Mouse (Mus musculus) adrenal gland, postnatal 36 days (tissue): ENCODE results near the gene Prr22. TPM values are rescaled to one million over a fixed set of nuclear protein-coding genes. Genes with fewer than 3 reads are reported as not detected.

Experiments used
- DNase-seq, 2 experiments: peaks; one replicate each; pipeline ENCODE4 v3.0.0; 2021; ENCODE audit warnings: mixed read lengths in 1 of 2
- total RNA-seq, 2 experiments: library from RNA; stranded (reverse); gene quantifications; 2 replicates each; pipeline ENCODE4 v1.2.3; 2021

Prr22 gene
- total RNA-seq, 2 experiments from 2014 or later: 0.26 to 0.60 TPM

- peak in 1 of 2 experiments; percentile 2 for DNase-seq
These were observed 9.0 kb upstream of the Prr22 start for GRCm38 (mm10) chr17:56761077-56761476.

DNA sequence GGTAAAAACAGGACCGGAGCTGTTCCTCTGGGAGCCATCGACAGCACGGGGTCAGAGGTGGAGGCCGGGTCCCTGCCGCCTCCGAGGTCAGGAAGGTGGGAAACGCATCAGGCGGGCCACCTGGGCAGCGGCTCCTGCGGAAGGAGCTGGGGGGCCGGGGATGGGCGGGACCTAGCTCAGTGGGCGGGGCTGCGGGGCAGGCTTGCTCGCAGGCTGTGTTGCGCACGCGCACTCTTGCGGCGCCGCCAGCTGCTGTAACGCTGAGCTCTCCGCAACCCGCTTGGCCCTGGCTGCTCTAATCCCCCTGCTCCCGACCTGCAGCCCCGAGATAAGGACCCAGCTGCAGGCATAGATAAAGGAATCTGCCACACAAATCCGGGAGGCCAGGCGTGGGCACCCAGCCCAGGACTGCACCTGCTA lies 8.0 kb upstream of the Prr22 start:
- DNase-seq: peak; percentile 92 to 96

DNA sequence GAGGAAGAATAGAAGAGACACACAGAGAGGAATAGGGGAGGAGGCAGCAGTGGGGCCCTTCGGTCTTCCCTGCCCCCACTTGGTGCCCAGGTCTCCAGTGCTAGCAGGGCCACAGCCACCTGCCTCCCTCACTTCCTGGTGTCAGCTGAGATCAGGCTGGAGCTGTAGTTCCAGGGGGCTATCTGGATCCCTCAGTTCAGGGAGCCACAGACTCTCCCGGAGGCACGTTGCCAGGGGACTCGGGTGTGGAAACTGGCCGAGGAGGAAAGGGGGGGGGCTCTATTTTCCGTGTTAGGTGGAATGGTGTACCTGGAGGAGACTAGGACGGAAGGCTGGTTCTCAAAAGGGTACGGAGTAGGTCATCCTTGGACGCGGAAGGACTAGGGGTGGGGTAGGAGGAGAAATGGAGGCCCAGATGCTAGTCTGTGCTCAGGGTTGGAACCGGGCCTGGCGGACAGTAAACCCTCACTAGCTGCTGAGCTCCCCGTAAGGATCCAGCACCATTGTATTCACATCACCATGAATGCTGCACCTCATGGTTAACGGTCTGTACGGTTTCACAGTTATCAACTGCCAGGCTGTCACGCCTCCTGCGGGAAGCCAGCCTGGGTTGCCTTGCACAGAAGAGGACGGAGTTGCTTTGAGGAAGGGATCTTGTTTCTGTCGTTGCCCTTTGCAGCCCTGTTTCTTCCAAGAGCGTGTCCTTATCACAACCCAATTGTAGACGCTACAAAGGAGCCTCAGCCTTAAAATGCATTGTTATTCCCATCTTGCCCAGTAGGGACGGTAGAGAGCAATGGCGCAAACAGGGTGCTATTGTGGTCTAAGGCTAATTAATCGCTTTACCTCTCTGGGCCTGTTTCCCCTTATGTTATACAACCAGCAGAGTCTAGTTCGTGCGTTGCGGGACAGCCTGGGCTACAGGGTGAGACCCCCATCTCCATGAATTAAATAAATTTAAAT lies 7.0 kb upstream of the Prr22 start:
- DNase-seq: peak; percentile 45 to 60

DNA sequence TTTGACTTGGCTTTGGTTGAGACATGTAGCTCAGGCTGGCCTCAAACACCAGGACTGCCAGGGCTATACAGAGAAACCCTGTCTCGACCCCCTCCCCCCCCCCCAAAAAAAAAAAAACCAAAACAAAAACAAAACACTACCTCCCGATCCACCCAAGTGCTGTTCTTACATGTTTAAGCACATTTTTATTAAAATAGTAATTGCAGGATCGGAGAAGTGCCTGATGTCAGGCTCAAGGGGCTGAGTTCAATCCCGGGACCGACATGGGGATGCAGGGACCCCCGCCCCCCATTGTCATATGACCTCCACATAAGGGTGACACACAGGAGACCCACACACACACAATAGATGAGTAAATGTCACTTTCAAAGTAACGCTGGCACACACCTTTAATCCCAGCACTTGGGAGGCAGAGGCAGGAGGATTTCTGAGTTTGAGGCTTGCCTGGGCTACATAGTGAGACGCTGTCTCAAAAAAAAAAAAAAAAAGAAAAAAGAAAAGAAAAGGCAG lies 6.3 kb upstream of the Prr22 start:
- DNase-seq: peak in 1 of 2 experiments; percentile 7

GRCm38 (mm10) chr17:56764474-56765354 lies 5.3 kb upstream of the Prr22 start, which contains the start of gene Dus3l:
TSS of gene Dus3l (plus strand) at chr17:56764757.
- peak; percentile 85 to 87 for DNase-seq

DNA sequence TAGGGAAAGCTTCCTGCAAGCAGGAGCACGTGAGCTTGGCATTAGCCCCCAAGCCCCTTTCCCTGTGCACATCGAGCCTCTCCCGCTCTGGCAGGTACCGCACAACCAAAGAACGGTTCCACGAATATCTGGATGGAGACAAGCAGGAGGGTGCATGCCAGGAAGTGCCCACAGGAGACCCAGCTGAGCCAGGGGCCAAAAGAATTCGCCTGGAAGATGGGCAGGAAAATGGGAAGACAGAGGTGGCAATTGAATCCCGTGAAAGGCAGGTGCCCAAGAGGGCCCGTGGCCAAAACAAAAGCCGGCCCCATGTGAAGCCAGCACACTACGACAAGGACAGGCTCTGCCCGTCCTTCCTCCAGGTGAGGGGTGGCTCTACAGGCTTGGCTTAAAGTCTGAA lies 4.6 kb upstream of the Prr22 start:
- peak in 1 of 2 experiments; percentile 26 for DNase-seq

- DNase-seq: peak in 1 of 2 experiments; percentile 7
These were observed 3.2 kb upstream of the Prr22 start for GRCm38 (mm10) chr17:56766631-56767405.

GRCm38 (mm10) chr17:56767531-56768135 lies 2.4 kb upstream of the Prr22 start:
- no peak for DNase-seq

DNA sequence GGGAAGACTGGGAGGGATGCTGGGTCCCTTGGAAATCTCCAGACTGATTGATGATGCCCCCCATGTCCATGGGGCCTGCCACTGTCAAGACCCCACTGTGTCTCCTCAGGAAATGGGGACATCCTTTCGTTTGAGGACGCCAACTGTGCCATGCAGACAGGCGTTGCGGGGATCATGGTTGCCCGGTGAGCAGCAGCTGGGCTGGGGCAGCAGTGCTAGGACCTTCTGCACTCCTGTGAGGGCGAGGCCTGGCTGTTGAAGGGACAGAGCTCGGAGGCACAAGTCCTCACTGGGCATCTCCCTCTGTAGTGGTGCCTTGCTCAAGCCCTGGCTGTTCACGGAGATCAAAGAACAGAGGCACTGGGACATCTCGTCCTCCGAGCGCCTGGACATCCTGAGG lies 1.1 kb upstream of the Prr22 start:
- DNase-seq: no peak

DNA sequence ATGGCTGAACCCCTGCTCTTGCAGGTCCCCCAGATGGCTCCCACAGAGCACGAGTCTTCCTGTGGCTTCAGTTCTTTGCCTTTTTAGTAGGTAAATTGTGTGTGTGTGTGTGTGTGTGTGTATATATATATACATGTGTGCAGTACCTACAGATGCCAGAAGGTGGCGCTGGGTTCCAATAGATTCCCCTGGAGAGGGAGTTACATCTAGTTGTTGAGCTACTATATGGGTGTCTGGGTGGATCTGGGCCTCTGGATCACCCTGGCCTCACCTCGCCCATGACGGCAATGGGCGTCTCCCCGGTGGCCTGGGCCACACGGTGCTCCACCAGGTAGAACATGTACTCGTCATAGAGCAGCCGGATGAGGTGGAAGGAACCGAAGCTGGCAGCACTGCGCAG lies 7.5 kb downstream of the Prr22 start:
- DNase-seq: no peak

DNA sequence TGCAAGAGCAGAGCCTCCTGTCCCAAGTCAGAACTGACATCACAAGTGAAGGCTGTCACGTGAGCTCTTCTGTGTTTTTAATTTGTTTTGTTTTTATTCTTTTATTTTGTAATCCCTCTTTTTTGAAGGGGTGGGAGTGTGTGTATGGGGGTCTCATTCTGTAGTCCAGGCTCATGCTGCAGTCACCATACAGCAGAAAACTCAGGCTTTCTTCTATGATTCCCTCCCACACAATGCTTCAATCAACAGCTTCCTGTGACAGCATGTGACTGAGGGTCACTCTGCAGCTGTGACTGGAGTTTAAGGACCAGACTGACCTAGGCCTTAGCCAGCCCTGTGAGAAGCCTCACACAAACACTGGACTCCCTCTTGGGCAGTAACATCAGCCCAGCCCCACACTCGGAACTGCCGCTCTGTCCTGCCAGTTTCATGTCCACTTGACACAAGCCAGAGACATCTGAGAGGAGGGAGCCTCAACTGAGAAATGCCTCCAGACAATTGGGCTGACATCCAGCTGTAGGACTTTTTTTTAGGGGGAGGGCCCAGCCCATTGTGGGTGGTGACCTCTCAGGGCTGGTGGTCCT lies 8.8 kb downstream of the Prr22 start:
- DNase-seq: no peak

DNA sequence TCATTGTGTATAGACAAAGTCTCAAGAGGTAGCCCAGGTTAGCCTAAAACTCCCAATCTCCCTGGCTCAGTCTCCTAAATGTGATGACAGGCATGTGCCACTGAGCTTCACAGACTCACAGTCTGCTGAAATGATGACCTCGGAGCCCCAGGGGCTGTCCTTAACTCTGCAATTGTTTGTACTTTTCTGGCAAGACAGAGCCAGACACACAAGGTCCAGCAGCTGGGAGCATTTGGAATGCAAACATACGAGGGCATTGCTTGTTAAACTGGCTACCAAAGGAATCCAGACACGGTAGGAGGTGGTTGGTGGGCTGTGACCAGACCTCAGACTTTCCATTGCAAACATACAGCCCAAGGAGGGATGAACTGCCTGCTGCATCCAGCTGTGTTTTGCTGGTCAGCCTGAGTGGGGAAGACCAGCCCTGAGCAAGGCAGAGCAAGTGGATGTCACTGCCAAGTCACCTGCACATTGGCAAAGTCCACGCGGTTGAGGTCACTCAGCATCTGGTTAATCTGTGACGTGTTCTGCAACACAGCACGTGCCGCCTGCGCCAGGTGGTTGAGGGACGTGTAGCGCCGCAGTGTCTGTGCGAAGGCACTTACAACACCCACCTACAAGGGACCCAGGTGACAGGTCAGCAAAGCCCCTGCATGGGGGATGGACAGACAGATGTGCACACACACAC lies 10.4 kb downstream of the Prr22 start:
- no peak for DNase-seq

- peak; percentile 75 to 82 for DNase-seq
These were observed 18.8 kb downstream of the Prr22 start for GRCm38 (mm10) chr17:56788886-56789285.

DNA sequence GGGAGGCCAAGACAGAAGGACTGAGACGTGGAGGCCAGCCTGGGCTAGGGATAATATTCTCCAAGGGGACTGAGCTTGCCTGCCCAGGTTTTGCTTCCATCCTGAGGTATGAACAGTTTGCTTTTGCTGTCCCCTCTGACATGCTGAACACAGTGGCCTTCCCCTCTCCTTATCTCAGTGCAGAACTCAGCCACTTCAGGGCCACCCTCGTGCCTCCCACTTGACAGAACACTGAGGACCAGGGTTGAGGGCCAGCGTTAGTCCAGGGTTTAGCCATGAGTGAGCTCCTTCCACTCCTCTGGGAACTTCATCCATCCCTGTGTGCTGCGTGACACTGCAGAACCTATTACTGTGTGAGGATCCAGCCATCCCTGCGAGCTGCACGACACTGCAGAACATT lies 19.2 kb downstream of the Prr22 start:
- DNase-seq: no peak

DNA sequence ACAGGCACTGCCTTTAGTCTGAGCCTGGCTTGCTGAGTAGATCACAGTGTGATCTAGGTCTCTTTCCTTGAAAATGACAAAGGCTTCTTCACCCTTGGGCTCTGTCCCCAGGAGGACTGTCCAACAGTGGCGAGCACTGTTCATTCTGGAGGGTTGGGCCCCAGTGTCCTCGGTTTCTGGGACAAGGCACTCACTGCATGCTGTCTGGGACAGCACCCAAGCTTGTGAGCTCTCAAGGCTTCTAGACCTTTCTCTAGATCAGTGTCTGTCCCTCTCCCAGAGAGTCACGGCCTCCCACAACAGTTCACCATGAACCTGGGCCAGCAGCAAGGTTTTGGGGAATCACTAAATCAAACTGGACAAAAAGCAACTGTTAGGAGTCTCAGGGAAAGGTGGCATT lies 22.5 kb downstream of the Prr22 start:
- DNase-seq: peak in 1 of 2 experiments; percentile 51

DNA sequence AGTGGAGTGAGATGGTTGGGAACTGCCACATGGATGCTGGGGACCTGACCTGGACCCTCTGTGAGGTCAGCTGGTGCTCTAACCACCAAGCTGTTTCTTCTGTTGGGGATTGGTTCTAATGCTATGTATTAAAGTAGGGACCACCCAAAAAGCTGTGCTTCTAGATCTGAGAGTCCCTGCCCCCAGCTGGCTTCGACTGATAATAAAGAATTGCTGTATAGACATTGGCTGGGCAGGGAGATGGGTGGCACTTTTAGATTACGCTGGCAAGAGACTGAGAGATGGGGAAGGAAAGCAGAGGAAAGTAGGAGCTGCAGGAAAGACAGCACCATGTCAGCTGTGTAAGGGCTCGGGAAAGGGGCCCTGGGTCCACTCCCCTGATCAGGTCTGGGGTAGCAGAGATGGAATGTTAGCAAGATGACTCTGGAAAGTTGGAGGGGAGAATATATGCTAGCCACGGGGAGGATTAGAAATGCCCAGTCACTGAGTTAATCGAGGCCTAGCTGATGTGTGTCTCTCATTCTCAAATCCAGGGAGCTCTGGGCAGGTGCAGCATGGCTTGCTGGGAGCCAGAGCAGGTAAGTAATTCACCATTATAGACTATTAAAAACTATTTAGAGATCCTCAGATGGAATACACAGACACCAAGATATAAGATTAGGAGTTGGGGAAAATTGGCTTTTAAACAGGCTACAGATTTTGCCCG lies 23.7 kb downstream of the Prr22 start:
- DNase-seq: no peak

DNA sequence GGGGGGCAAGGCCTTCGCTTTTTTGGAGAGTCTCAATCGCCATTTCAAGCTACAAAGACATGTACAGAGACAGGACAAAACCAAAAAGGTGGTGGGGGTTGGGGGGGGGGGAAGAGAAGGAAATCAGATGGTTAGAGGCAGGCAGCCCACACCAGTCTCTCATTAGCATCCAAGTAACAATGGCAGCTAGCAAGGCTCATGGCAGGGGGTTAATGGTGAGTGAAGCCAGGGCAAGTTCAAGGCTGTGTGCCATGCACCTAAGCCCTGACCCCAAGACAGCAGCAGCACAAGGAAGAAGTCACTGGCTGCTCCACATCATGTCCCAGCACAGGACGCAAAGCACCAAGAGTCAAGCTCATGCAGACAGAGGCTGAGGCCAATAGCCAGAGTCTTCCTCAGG lies 29.2 kb downstream of the Prr22 start:
- DNase-seq: no peak

DNA sequence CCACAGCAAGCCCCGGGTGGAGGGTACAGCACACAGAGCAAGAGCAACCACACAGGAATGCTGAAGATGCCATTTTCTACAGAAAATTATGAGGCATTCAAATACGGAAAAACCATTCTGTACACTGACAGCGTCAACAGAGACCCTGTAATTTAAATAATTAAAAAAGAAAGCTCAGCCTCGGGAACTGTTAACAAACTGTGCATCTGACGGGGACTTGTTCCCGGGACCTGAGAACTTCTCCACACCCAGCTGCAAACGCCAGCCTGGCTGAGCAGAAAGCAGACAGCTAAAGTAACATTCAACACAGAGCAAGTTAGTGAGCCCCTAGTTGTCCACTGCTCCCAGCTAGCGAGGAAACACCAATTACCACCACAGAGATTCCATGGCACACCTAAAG lies 32.0 kb downstream of the Prr22 start:
- no peak for DNase-seq

DNA sequence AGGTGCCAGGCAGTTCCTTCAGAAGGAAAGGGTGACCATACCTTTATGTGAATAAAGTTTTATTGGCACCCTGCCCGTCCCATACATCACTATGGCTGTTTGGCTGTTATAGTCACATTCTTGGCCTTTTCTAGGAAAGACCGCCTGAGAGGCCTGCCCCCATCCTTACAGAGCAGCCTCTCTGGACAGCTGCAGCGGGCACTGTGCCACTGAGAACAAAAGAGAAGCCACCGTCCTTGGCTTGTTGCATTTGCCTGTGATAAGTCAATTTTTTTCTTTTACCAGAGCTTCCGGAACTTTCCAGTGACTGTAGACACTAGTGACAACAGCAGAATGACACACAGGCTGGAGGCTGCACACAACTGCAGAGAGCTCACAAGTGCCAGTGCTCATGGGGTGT lies 34.9 kb downstream of the Prr22 start:
- DNase-seq: peak; percentile 78 to 79

DNA sequence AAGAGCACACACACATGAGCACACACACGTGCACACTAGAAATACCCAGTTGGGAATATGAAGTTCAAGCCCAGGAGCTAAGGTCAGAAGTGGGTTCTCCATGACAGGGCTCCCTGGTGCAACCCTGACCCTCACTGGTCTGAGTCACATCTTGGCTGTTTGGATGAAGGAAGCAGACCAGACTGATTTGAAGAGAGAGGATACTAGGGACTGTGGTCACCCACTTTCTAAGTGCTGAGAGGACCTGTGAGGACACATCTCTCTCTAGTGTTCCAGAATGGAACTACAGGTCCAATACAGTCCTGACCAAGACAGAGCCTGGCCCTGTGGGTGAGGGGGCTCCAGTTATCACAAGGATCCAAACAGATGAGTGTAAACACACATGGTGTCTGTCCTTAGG lies 35.7 kb downstream of the Prr22 start:
- DNase-seq: peak; percentile 54 to 57
